Mouse (Mus musculus) 416B (cell line): Measurements from ENCODE around the gene Btbd7.
A peak's percentile ranks its signal among the peaks of the same experiment; 100 is the strongest.

ENCODE experiments used
- DNase-seq: peaks from one replicate; pipeline ENCODE4 v3.0.0; 2011; ENCODE audit warnings: low read depth

The Btbd7 gene

GRCm38 (mm10) chr12:102779452-102779851, 98.8 kb downstream of the Btbd7 start:
- DNase-seq: peak; percentile 45

DNA sequence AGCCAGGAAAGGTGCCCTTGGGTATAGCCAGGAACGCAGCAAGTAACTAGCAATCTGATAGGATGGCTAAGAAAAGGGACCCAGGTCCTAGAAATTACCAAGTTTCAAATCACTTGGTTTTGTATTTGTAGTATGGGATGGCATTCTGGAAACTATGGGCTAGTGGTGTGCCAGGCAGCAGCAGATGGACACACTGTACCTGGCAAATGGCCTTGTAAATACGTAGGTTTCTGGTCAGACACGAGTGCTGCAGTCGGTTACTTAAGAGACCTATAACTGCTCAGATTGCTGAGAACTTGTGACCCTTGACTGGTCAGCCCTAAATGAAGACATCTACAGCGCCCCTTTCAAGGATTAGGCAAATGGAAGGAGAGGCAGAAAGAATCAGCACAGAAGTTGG, 100.1 kb downstream of the Btbd7 start:
- no peak for DNase-seq

- no peak for DNase-seq
Measured at GRCm38 (mm10) chr12:102776035-102776434, 102.2 kb downstream of the Btbd7 start.

DNA sequence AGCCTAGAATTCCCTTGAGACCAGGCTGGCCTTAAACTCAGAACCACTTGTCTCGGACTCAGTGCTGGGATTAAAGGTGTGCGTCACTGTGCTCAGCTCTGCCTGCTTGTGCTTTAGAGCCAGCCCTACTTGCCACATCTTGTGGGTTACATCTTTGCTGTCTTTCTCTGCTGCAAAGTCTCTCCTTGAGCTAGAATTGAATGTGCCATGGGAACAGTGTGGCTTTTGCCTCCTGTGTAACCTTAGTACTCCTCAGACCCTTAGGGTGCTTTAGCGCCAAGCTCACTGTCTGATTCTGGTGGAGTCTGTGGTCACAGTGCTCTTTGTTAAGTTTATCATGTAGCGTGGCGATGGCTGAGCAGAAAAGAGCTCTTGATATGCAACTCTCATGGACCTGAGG, 105.6 kb downstream of the Btbd7 start:
- no peak for DNase-seq

DNA sequence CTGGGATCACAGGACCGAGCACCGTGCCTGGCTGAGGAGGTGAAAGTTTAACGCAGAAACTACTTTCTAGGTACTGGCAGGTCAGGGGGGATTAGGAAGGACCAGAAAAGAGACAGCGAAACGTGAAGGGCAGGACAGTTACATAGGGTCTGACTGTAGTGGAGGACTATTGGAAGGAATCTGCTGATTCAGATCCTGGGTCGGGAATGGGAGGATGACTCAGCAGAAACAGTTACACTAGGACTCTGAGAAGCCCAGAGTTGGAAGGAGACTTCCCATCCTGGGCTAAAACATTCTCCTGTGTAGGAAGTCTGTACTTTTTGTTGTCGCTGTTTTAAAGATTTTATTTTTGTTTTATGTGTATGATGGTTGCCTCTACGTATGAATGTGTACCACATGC, 106.7 kb downstream of the Btbd7 start:
- no peak for DNase-seq

DNA sequence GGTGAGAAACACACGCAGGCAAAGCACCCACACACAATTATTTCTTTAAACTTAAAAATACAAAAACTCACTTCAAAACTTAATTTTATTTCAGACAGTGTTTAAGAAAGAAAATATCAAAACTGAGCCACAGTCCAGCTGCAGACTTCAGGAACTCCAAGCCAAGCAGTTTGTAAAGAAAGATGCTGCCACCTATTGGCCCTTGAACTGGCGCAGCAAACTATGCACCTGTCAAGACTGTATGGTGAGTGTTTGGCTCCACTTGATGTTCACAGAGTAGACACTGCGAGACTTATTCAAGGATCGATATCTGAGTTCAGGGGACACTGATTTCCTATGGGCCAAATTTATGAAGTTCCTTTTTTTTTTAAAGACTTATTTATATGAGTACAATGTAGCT, 109.3 kb downstream of the Btbd7 start:
- peak; percentile 39 for DNase-seq

DNA sequence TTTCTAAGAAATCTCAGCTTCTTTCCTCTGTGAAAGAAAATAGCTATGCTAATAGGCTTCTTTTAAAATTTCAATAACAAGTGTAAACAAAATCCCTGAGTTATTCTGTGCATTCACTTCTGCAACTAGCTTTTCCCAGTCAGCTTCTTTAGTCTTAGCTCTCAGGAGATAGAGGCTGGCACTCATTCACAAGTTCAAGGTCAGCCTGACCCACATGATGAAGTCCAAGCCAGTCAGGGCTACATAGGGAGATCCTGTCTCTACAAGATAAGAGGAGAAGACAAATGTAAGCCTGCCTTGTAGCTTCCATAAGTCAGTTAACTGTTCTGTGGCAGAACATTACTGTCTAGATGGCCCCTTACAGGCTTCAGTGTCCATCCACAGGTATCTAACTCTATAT, 114.6 kb downstream of the Btbd7 start:
- no peak for DNase-seq

DNA sequence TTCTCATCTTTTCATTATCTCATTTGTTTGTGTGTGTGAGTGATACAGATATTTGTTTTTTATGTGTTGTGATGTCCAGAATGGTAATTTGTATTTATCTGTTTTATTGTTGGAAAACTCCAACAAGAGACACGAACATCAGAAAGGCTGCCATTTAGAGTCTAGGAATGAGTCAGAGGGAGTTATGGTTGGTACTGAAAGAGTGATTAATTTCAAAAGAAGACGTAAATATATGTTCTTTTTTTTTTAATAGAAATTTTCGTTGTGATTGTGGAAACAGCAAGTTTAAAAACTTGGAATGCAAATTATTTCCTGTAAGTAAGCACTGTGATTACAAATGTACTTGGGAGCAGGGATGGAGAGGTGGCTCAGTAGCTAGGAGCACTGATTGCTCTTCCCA, 116.6 kb downstream of the Btbd7 start:
- no peak for DNase-seq

DNA sequence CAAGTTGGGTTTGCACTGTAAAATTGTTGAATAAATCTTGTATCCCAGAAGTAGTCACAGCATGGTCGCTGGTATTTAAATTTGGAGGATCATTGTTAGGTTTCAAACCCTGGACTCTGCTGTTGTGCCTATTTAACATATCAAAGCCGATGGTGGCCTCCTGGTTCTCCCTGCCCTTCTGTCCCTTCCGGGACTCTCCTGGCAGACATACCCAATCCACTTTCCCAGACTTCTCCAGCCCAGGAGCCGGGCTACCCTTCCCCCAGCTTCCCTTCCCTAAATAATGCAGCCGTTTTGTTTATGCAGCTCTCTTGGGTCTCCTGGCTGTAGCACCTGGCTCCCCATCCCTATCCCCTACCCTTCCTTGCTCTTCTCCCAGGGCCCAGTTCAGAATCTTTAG, 119.3 kb downstream of the Btbd7 start:
- DNase-seq: no peak

GRCm38 (mm10) chr12:102758403-102758756, 119.9 kb downstream of the Btbd7 start, which contains the start of gene Gm20604:
Gm20604 (minus strand) TSS chr12:102758672.
- DNase-seq: peak; percentile 34

DNA sequence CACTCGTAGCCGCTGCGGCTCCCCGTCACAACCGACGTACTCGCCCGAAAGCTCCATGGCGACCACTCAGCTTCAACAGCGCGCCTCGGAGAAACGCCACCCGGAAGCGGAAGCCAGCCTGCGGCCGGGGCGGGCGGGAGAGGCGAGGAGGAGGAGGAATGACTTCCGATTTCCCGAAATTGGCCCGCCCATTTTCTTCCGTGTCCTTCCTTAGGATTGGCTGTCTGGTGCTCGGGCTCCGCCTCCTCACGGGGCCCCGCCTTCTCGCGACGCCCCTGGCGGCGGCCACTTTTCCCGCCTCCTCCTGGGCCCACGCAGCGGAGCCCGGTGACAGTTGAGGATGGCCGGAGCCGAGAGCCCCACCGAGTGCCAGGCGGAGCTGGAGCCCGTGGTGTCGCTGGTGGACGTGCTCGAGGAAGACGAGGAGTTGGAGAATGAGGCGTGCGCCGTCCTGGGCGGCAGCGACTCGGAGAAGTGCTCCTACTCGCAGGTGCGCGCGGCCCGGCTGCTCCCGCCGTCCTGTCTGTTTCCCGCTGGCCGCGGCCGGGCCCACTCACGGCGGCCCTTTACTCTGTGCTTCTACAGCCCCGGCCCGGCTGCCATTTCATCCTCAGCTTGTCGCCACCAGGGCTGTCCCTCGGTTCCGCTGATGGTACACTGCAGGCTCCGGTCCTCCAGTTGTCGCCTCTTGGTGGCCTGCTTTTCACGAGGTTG, 120.4 kb downstream of the Btbd7 start, which contains the start of the genes Gm28051, Gon7 and Ubr7:
Gene Gm28051 (minus strand): TSS at position 77 of the 714 bp plus-strand sequence.
Gene Gon7 (minus strand): TSS at position 115 of the 714 bp plus-strand sequence.
Gene Ubr7 (plus strand): TSS at position 279 of the 714 bp plus-strand sequence.
- DNase-seq: peak; percentile 97

- no peak for DNase-seq
Measured at GRCm38 (mm10) chr12:102757055-102757688, 121.1 kb downstream of the Btbd7 start.

DNA sequence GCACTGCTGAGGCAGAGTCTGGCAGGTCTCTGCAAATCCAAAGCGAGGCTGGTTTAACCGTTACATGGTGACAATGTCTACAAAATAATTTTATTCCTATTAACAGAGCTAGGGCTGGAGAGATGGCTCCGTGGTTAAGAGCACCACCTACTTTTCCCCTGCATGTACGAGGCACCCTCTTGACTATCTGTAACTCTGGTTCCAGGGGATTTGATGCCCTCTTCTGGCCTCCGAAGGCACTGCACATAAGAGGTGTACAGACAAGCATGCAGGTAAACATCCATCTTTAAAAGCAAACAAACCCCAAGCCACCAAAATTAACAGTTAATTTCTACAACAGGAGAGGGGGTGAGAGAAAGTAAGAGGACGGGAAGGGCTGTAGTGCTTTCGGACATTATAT, 122.0 kb downstream of the Btbd7 start:
- peak; percentile 62 for DNase-seq

DNA sequence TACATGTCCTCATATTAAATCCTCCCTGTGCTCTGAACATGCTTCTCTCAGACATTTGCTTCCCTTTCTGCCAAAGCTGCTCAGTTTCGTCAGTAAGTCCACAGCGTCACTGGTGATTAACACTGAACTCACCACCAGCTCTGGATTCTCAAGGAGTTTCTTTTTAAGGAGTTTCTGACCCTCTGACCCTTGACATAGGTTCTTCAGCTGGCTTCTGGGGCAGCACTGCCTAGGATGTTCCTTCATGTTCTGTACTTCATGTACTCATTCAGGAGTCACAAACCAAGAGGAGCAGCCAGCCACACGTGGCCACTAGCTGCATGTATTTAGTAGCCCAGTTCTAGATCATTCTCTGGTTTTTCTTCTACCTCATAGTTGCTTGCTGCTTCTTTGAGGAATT, 130.0 kb downstream of the Btbd7 start:
- DNase-seq: peak; percentile 41

DNA sequence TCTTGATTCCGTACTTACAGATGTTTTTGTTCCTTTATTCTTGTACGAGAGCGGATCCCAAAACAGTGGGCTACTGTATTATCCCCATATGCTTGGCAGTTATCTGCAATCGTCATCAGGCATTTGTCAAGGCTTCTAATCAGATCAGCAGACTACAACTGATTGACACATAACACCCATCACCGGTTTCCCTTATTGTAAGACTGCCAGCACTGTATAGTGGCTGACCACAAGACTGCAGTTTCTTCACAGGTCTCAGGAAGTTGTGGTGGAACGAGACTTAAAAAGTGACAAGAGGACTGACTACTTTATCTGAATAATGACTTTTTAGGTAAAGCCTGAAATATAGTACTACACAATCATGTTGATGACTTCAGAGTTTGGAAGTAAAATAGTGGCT, 133.4 kb downstream of the Btbd7 start:
- DNase-seq: peak; percentile 95

DNA sequence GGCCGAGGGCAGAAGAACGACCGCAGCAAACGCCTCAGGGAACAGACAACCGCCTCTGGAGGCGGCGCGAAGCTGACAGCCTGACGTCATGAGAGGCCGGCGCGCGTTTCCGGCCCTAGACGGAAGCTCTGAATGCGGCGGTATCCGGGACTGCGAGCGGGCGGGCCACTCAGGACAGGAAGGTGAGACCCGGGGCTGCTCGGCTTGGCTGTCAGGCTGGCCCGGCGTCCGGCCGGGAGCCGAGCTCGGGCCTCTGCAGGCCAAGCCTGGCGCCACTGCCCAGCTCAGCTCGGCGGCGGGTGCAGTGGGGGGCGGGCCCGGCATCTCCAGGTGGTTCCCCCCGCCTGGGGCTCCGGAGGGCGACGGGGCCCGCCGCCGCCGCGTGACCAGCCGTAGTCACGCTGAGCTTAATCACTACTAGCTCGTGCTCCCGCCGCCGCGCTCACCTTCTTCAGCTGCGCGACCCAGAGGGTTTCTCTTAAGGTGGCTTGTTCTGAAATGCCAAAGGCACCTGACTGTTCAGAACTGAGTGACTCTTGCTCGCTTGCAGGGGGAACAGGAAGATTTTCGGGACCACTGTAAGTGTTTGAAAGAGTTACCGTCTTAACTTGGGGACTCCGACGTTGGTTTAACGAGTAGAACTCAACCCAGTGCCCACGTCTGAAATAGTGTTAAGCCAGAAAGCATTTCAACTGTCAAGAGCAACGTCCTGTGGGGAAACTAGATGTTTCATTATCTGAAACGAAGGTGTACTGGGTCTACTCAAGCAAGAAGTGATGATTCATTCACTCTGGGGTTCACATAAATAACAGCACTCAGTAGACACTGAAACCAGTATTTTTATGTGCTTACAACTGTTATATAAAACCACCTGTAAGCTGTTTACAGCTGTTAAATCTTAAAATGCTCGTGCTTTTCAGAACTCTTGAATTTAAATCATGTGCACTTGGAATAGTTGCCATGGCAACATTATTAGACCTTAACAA, 134.4 kb downstream of the Btbd7 start, which contains the start of the genes Moap1 and Tmem251:
Gene Moap1 (minus strand): TSS at position 73 of the 986 bp plus-strand sequence.
Gene Tmem251 (plus strand): TSS at position 174 of the 986 bp plus-strand sequence.
- peak; percentile 88 for DNase-seq

DNA sequence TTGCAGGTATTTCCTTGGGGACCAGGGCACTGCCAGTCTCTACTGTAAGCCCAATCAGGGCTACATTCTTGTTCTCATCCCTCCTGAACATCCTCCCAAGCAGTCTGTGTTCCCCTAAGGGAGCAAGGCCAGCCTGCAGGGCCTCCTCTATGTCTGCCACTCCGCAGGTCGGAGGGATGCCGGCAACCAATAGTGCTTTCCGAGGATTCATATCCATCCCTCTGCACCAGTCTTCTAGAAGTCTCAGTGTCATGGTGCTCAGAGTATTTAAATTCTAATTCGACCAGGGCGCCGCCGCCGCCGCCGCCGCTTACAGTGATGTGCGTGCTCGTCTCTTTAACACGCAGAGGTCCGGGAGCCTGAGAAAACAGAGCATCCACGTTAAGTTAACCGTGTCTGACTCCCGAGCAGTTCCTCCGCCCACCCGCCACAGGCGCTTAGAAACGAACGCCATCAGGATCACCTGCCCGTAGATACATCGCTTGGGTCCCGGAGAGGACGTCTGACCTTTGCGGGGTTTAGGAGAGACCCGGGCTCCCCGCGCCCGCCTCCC, 135.2 kb downstream of the Btbd7 start:
- no peak for DNase-seq

DNA sequence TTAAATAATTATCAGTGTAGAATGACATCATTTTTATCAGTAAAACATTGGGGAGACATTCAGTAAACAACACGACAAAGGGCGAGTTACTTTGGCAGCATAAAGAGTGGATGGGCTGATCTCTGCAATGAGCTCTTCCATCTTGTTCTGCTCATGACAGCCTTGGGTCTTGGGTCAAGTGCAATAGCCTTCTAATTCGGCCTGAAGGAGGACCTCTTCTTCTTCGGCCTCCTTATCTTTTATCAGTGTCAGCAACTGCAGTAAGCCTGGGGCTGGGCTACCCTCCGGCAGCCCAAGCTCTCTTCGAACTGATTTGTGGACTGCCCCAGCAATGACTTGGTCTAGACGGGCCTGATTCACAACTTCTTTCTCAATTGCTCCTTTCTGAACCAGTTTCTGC, 136.2 kb downstream of the Btbd7 start:
- DNase-seq: no peak

GRCm38 (mm10) chr12:102740285-102740684, 138.0 kb downstream of the Btbd7 start:
- DNase-seq: peak; percentile 59

DNA sequence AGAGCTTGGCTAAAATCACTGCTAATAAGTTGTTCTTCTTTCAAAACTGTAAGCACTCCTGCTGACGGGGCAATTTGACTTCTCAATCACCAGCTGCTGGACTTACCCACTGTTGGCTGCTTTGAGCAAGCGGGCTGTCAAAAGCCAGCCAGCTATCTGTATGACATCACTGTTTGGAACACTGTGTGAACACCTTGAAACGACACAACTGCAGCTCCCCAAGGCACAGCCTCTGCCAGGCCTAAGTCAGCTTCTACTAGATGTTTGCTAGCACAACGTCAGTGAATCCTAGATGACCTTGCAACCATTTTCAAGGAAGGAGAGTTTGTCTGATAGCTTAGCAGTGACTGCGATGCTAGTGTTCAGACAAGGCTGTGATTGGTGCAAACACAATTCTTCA, 139.2 kb downstream of the Btbd7 start:
- DNase-seq: no peak

GRCm38 (mm10) chr12:102733381-102733780, 144.9 kb downstream of the Btbd7 start:
- DNase-seq: peak; percentile 72
